Mouse (Mus musculus) ES-Bruce4 (cell line): ENCODE results near the gene Slc15a4.

Source experiments
- CTCF ChIP-seq: IDR thresholded peaks from one replicate; pipeline ENCODE4 v1.8.1; 2011; ENCODE audit warnings: low read depth, low read length
- EP300 ChIP-seq: IDR thresholded peaks from 2 replicates; pipeline ENCODE4 v1.6.1; 2011; ENCODE audit warnings: low read depth, low read length; ENCODE audit not compliant: insufficient read depth
- POLR2A ChIP-seq: IDR thresholded peaks from one replicate; pipeline ENCODE4 v1.8.1; 2011; ENCODE audit warnings: low read length; ENCODE audit not compliant: insufficient read depth

DNA sequence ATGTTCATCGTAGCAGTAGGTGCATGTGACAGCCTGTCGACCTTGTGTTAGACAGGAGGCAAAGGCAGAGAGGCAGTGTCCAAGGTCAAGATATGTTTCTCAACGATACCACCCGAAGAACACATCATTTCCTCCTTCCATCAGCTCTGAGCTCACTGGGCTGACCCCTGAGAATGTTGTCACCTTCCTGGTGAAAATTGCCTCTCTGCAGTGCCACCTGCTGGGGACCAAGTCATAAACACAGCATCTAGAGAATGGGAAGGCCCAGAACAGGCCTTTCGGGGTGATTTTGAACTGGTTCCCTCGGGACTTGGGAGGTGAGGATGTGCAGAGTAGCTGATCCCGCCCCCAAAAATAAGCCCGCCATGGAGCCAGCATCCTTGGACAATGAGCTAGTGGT lies 49.0 kb downstream of the Slc15a4 start:
- TF ChIP-seq CTCF (peak; percentile 57), POLR2A (no peak), EP300 (no peak)
